Mouse (Mus musculus) spleen, postnatal 4 days (tissue): Measurements from ENCODE around the gene Itgb5.
A peak's percentile ranks its signal among the peaks of the same experiment; 100 is the strongest.

Source experiments
- DNase-seq, 2 experiments: peaks; one replicate each; pipeline ENCODE4 v3.0.0; 2022; ENCODE audit warnings: low spot score in 2 of 2

The Itgb5 gene

DNA sequence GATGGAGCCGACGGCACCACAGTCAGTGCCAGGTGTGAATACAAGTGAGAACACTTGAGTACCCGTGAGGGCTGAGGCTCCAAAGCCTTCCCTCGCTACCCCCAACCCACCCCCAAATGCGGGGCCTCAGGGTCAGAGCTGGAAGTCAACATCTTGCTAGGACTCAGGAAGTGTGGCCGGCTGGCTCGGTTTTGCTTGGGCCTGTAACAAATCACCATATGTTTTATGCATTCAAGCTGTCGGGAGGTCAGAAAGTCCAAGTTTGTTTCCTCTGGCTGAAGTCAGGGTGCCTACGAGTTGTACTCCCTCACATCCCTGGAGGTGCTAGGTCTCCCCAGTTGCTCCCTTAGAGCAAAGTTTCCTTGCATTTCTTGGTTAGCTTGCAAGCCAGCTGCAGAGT lies 110.2 kb downstream of the Itgb5 start:
- DNase-seq = no peak

DNA sequence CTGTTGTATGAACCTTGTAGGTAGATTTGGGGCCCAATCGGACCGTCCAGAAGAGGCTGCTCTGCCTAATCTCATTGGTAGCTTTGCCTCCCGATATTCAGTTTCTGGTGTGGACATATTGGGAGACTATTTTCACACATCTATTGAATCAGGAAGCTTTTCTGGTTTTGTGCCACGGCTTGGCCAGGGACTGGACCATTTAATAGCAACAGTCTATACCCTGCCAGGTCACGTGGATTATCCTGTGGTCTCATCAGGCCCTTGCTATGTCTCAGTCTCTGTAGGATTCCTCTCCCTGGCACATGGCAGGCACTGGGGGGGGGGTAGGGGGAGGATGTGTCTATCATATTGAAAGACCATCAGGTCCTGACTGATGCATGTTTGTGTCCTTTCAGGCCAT lies 110.6 kb downstream of the Itgb5 start:
- no peak for DNase-seq

DNA sequence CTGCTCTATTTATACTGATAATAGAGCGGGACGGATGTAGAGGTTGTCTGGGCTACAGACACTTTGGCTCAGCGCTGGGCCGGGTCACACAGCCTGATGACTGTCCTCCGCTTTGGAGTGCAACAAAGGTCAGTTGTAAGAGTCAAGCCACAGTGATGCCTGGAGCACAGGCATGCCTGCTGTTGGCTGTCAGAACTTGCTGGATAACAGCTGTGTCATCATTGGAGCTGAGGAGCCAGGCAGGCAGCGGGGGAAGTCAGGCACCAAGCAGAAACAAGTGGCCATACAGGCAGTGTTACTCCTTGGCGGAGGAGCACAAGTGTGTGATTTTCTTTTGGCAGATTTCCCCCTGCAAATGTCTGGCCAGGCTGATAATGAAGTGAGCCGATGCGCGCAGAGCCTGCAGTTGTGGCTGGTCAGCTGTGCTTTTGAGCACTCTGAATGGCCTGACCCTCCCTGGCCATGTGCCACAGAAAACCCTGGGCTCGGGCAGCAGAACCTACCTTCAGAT lies 111.9 kb downstream of the Itgb5 start:
- no peak for DNase-seq

DNA sequence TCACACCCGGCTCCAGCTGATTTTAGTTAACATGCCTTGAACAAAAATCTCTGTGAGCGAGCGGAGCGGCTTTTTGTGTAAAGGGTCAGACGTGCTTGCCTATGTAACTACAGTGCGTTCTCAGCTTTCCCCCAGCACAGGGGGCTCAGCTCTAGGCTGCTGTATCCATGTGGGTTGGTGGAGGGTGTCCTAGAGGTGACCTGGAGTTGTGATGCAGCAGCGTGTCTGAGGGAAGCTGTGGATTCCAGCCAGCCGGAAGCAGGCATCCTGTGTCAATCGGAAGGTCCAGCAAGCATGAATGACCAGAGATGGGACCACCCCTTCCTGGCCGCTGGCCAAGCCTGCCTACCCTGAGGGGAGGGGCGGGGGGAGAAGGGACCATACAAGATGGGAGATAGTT lies 112.9 kb downstream of the Itgb5 start:
- no peak for DNase-seq

DNA sequence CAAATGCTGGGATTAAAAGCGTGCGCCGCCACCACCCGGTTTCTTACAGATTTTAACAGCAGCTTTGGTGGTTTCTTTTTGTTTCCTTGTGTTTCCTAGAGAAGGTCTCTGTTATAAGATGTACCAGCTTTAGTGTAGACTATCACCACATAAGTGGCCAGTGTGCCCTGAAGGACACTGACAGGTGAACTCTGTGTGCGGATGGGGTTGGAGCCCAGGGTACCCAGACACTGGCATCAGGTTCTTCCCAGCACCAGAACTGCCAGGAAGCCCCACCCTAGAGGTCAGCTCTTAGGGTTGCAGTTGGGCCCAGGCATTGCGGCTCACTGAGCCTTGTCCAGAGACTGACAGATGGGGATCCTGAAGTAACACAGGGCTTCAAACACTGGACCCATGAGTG lies 113.9 kb downstream of the Itgb5 start:
- DNase-seq = no peak

DNA sequence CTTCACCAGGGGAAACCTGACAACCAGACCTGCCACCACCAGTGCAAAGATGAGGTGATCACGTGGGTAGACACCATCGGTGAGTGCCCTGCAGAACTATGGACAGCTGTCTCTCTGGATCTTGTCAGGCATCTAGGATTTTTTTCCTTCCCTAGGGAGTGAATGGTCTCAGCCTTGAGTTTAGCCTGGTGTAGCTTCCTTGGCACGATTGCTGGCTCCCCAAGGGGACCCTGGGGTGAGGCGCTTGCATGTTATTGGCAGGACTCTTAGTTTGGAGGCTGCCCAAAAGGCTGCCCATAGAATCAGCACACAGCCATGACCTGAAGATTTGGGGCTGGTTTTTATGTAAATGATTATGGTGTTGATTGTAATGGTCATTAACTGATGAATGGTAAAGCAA lies 114.7 kb downstream of the Itgb5 start:
- DNase-seq = no peak

DNA sequence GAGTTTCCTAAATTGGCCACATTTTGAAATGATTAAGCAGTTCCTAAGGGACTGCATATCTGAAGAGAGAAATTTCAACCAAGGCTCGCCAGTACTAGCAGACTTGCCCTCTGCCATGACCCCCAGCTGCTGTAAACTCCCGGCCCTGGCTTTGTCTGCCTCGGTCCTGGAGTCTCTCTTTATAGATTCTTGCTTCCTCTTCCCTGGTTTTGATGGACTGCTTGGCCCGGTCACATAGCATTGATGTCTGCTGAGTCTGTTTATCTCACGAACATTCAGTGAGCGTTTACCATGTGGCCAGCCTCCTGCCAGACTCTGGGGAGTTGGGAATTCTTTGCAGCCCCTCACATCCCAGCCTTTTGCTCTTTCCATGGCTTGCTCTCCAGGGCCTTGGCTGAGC lies 115.3 kb downstream of the Itgb5 start:
- DNase-seq = no peak

DNA sequence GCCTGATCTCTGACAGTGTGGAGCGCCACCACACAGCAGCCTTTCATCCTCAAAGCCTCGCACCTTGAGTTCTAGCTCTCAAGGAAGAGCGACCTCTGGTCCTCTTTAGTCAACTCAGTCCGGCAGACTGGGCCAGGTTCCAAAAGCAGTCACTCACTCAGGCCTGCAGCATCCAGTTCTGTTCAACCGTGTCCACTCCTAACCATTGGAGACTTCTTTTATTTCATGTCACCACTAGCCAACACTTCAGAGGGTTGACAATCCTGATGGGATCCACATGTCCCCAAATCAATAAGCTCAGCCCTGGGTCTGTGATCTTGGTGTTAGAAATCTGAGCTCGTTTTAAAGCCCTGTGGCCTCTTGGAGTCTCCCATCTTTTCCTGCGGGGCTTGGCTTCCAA lies 116.6 kb downstream of the Itgb5 start:
- no peak for DNase-seq

DNA sequence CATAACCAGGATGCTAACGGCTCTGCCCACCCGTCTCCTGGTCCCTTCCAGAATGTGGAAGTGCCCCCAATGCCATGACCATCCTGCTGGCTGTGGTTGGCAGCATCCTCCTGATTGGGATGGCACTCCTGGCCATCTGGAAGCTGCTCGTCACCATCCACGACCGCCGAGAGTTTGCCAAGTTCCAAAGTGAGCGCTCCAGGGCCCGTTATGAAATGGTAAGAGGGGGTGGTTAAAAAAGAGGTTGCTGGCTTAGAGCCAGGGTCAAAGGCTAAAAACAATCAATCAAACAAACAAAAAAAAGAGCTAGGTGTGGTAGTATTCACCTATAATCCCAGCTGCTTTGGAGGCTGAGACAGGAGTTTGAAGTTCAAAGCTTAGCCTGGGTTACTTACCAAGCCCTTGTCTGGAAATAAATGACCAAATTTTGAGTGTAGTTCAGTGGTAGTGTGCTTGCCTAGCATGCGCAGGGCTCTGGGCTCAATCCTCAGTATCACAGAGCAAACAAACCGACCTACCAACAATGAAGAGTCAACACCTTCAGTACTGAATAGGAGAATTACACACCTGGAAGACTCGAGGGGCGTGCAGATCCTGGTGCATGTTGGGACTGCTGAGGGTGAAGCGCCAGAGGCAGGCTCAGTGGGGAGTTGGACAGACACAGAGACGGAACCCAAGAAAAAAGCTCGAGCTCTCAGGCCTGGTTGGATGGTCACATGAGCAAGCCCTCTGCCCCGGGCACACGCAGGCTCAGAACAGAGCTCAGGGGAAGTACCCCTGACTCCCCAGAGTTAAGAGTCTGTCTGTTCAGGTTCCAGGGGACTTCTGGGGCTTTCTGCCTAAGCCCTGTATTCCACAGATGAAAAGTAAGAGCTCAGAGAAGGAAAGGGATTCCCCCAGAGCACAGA lies 118.5 kb downstream of the Itgb5 start:
- no peak for DNase-seq

DNA sequence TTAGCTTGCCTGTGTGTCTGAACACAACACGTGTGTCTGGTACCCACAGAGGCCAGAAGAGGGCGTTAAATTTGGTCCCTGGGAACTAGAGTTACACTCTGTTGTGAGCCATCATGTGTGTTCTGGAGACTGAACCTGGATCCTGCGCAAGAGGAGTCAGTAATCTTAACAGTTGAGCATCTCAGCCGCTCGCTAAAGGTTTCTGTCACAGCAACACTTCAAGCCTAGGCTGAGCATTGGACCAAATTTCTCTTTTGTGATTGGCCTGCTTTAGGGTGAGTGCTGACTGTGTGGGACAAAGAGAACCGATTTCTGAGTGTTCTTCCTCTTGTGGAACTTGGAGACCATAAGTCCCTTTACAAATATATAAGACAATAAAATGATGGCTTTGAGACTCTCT lies 120.9 kb downstream of the Itgb5 start:
- DNase-seq = no peak

DNA sequence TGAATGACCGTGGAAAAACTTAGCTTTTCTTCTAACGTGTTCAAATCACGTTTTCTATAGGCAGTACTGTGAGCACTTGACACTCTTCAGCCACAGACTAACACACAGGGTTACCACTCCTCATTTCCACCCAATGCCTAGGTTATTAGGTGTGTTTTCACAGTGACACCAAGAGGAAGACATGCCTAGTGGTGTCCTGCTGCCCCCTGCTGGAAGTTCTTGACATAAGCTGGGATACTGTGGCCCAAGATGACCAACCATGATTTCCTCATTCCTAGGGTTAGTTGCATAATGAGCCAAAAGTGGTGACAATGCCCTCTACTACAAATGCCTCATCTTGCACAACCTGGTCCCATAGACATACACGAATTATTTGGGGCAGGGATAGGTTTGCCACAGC lies 121.4 kb downstream of the Itgb5 start:
- DNase-seq = peak; percentile 73 to 88

DNA sequence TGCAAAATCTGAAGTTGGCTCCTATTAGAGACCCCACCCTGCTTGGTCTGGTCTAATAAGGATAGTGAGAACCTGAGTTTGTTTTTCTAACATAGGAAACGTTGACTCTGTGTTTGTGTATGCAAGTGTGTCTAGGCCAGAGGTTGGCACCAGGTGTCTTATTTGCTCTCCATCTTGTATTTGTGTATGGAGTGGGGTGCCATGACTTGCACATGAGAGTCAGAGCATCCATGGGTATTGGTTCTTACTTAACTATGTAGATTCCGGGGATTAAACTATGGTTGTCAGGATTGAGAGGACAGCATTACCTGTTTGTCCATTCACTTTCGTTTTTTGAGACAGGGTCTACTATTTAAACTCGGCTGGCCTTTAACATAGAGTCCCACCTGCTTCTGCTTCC lies 123.5 kb downstream of the Itgb5 start:
- no peak for DNase-seq

DNA sequence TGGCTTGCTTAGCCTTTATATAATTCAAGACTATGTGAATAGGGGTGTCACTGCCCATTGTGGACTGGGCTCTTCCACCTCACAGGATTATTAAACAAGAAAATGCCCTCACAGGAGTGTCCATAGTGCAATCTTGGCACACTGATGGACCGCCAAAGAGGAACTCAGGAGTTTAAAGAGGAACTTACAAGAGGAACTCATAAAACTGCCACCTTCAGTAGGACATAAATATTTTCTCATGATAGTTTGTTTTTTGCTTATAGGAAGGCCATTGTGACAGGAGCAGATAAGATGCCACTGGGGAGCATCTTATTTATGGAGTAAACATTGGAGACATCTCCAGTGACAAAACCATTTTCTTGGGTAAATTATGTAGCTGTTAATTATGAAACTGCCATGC lies 125.3 kb downstream of the Itgb5 start:
- no peak for DNase-seq

DNA sequence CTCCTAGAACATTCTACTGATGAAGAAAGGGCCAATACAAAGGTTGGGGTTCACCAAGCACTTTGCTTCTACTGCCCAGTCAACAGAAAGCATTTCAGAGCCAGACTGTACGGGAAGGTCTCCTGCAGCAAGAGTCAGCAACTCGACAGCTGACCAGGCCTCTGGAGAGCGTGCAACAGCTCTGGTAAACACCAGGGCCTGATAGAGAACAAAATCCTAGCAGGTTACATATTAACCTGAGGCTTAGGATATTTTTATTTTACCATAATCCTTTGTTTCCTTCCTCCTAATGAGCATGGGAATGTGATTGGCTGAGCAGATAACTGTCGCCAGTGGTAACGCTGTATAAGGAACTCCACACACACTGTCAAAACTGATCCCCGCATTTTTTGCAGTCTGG lies 134.0 kb downstream of the Itgb5 start:
- no peak for DNase-seq

DNA sequence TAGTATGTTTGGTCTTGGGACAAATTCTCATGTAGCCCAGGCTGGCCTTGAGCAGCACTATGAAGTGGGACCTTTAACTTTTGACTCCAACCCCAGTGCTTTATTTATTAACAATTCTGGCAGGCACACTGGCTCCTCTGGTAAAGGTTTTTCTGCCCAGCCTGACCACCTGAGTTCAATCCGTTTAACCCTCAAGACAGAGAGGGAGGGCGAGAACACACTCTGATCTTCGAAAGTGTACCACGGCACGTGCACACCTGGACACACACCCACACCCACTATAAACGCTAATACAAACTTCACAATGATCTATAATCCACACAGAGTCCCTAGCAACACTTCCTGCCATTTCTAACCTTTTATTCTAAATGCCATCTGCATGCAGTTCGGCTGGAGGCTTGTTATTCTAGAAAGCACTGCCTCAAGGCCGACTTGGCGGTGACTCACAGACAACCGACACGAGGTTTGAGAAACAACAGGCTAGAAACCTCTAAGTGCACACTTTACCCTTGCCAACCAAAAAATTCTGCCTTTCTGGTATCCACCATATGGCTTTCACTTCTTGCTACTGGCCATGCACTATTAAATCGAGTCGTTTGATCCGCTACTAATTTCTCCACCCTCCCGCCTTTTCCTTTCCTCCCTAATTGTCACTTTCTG lies 136.5 kb downstream of the Itgb5 start:
- no peak for DNase-seq

DNA sequence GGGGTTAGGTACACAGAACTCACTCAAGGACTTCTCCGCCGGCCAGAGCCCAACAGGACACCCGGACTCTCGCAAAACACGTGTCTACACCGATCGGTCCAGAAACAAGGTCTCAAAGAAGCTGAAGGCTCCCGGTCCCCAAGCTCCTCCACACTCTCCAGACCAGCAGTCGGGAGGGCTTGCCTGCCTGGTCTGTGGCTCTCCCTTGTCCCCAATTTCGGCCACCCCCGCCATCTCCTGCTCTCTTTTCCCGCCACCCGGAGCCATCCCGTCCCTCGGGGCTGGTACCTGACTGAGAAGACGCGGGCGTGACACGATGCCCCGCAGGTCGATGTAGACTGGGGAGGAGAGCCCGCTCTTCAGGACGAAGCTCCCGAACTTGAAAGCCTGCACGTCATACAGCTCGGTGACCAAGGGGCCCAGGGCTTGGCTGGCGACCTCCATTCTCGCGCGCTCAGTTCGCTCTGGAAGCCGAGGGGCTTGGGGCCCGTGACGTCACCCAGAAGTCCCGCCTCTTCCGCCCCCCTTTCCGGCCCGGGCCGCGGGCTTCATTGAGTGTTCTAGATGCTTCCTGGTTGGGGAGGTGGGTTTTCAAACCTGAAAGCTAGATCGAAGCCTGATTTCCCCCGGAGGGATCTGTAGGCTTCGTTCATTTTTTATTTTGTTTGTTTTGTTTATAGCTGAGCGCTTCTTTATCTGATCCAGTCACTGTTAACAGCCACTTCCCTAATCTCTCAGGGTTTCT lies 137.2 kb downstream of the Itgb5 start, which contains the start of gene Umps:
Umps (minus strand) TSS at position 501 of the 745 bp plus-strand sequence.
- DNase-seq = peak; percentile 79 to 90

DNA sequence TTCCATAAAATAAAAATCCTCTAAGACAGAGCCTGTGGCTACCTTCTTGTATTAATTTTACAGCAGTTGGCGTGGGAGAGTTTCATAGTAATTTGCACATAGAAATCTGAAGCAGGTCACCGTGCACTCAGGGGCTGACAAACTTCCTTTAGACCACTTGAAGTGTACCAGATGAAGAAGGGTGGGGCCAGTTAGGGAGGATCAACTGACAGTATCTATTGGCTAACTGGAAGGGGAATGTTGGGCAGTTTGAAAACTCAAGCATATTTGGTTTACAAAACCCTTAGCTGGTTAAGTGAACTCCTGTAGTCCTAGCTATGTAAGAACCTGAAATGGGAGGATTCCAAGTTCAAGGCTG lies 137.8 kb downstream of the Itgb5 start:
- DNase-seq = no peak

DNA sequence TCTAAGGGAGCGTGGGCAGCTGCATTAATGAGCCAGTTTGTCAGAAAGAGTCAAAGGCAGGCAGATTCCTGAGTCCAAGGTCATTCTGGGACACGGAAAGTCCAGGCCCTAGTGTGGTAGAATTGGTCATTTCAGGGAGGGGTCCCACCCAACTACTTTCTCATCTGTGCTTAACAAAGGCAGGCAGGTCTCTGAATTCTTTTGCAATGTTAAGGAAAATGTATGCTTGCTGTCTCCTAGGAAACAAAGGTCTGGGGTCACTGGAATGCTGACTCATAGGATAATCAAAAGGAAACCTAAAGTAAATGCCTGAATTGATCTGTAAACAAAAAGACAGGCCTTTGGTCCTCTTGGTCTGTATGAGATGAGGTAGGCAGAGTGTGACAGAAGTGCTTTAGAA lies 150.4 kb downstream of the Itgb5 start:
- DNase-seq = no peak

DNA sequence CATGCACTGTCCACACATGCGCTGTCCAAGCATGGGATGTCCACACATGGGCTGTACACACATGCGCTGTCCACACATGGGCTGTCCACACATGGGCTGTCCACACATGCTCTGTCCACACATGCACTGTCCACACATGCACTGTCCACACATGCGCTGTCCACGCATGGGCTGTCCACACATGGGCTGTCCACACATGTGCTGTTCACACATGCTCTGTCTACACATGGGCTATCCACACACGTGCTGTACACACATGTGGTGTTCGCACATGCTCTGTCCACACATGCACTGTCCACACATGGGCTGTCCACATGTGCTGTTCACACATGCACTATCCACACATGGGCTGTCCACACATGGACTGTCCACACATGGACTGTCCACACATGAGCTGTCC lies 154.2 kb downstream of the Itgb5 start:
- no peak for DNase-seq

DNA sequence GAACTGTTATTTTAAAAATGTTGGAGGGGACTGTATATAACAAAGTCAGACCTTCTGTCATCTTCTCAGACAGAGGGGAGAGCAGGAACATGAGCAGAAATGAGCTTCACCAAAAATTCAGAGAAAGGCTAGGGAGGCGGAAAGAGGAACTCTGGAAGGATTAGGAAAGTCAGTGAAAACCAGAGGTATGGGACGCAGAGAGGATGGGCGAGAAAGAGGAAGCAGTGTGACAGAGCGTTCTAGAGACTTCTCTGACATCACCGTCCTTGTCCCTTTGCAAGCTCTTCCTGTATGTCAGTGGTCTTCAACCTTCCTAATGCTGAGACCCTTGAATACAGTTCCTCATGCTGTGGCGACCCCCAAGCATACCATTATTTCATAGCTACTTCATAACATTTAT lies 155.9 kb downstream of the Itgb5 start:
- DNase-seq = no peak

DNA sequence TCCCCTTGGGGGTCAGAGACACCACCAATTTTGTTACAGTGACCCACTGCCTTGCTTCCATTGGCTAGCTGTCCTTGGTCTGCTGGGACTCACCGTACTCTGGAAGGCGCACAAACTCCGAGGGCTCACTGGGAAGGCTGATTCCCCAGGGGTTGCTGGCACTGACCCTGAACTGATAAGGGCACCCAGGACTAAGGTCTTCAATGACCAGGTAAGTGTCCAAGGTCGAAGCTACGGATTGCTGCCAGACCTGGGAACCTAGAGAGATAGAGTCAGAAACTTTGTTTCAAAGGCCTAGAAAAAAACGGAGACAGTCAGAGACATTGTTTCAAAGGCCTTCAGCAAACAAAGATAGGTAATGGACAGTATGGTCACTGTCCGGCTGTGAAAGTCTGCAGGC lies 157.5 kb downstream of the Itgb5 start:
- DNase-seq = no peak

DNA sequence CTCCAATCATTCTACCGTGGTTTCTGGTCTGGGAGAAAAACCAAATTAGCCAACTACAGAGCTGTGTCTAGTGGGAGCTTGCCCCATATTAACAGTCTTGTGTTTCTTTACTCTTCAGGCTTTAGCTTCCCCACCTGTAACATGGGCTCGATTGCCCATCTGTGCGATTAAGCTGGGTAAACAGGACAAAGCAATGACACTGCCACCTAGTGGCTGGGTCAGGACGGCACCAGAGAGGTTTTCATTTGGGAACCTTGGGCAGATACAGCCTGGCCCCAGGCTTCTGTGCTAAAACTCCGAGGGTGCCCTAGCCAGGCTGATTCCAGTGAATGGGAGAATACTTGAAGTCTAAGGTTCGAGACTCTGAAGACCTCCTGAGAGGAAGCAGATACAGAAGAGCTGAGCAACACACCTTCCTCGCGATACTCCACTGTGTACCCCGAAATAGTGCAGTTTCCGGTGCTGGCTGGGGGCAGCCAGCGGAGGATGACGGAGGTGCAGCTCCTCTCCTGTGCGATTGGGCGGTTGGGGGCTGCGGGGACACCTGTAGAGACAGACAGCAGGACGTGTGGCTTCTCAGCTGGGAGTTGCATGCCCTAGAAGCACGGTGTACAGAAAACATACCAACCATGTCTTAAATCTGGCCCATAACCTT lies 159.0 kb downstream of the Itgb5 start:
- DNase-seq = peak; percentile 51 to 79
